Mouse (Mus musculus): Measurements from ENCODE around the gene Ndufc1.

GRCm38 (mm10) chr3:51400682-51401081, 8.1 kb downstream of the Ndufc1 start:
- TF ChIP-seq CTCF (IDR thresholded peaks at IDR 0.05; ENCODE audit: extremely low read depth, insufficient read length, insufficient replicate concordance, low read depth, low read length) (no peak), POLR2A (IDR thresholded peaks at IDR 0.05; ENCODE audit: low read depth, low read length) (no peak)

All from small intestine, adult 2 months (tissue).